Mouse (Mus musculus) embryo, embryonic 10.5 days (tissue): ENCODE measurements at regions not wholly inside any gene's neighbourhood (a gene's known extent, or its start where the extent isn't known, plus 50 kb on each side); places are given as distances from the start of the nearest gene placed in this dataset.

Source experiments
- DNase-seq: peaks from one replicate; pipeline ENCODE4 v3.0.0-alpha.2; 2015; ENCODE audit warnings: low spot score

- peak; percentile 22 for DNase-seq
Measured at GRCm38 (mm10) chr12:105898580-105899293, 111.3 kb upstream of the Vrk1 start.

GRCm38 (mm10) chr12:105899294-105899909, 110.6 kb upstream of the Vrk1 start:
- DNase-seq, result no peak

GRCm38 (mm10) chr12:105900479-105900878, 109.5 kb upstream of the Vrk1 start:
- no peak for DNase-seq

- DNase-seq, result peak; percentile 37
Measured at GRCm38 (mm10) chr12:105903072-105903471, 107.0 kb upstream of the Vrk1 start.

- DNase-seq, result no peak
Measured at GRCm38 (mm10) chr12:105906584-105906983, 103.4 kb upstream of the Vrk1 start.

GRCm38 (mm10) chr12:105907851-105908620, 102.0 kb upstream of the Vrk1 start:
- no peak for DNase-seq

- peak; percentile 30 for DNase-seq
Measured at GRCm38 (mm10) chr12:105911556-105911955, 98.5 kb upstream of the Vrk1 start.

GRCm38 (mm10) chr12:105917388-105917963, 92.6 kb upstream of the Vrk1 start:
- no peak for DNase-seq

- no peak for DNase-seq
Measured at GRCm38 (mm10) chr12:105918775-105919174, 91.3 kb upstream of the Vrk1 start.

- DNase-seq, result no peak
Measured at GRCm38 (mm10) chr12:105927210-105927609, 82.8 kb upstream of the Vrk1 start.

- DNase-seq, result peak; percentile 58
Measured at GRCm38 (mm10) chr12:105929456-105929921, 80.5 kb upstream of the Vrk1 start.

- DNase-seq, result peak; percentile 31
Measured at GRCm38 (mm10) chr12:105935441-105935880, 74.6 kb upstream of the Vrk1 start.

- DNase-seq, result no peak
Measured at GRCm38 (mm10) chr12:105936812-105937530, 73.1 kb upstream of the Vrk1 start.

GRCm38 (mm10) chr12:105942136-105943076, 67.6 kb upstream of the Vrk1 start:
- DNase-seq, result no peak

GRCm38 (mm10) chr12:105943077-105943433, 67.0 kb upstream of the Vrk1 start:
- no peak for DNase-seq

- DNase-seq, result no peak
Measured at GRCm38 (mm10) chr12:105947332-105947731, 62.7 kb upstream of the Vrk1 start.

GRCm38 (mm10) chr12:105948322-105948721, 61.7 kb upstream of the Vrk1 start:
- no peak for DNase-seq

- no peak for DNase-seq
Measured at GRCm38 (mm10) chr12:105955764-105956290, 54.2 kb upstream of the Vrk1 start.

GRCm38 (mm10) chr12:105959756-105960155, 50.3 kb upstream of the Vrk1 start:
- DNase-seq, result no peak
